Mouse (Mus musculus) midbrain, postnatal 0 days (tissue): ENCODE data around the gene Eif4e3. TPM values are rescaled to one million over a fixed set of nuclear protein-coding genes. Genes with fewer than 3 reads are reported as not detected.

Source experiments
- ATAC-seq: fragments of 200-750 bp; cut with Nextera tagmentation; 2 replicates; pipeline ENCODE4 v1.8.0; 2017; ENCODE audit warnings: moderate number of reproducible peaks, mild to moderate bottlenecking, moderate TSS enrichment, moderate library complexity; ENCODE audit not compliant: low FRiP score
- DNase-seq: peaks from one replicate; pipeline ENCODE4 v3.0.0-alpha.2; 2015; ENCODE audit warnings: low spot score
- H3K27ac ChIP-seq: fragments of 300-500 bp; sonication (generic); 2 replicates; pipeline ENCODE4 v1.5.1; 2014; ENCODE audit warnings: low read depth, mild to moderate bottlenecking, low read length, mixed read lengths
- H3K27me3 ChIP-seq: fragments of 300-500 bp; sonication (generic); 2 replicates; pipeline ENCODE4 v1.6.1; 2014; ENCODE audit warnings: low read length, control low read depth, mixed read lengths; ENCODE audit not compliant: insufficient read depth
- H3K36me3 ChIP-seq: fragments of 300-500 bp; sonication (generic); 2 replicates; pipeline ENCODE4 v1.6.1; 2014; ENCODE audit warnings: low read length, control low read depth, mixed read lengths; ENCODE audit not compliant: insufficient read depth
- H3K4me1 ChIP-seq: fragments of 300-500 bp; sonication (generic); 2 replicates; pipeline ENCODE4 v1.6.1; 2014; ENCODE audit warnings: mild to moderate bottlenecking, control low read depth, antibody characterized with exemption, low read length, mixed read lengths; ENCODE audit not compliant: insufficient read depth
- H3K4me2 ChIP-seq: fragments of 300-500 bp; sonication (generic); 2 replicates; pipeline ENCODE4 v1.6.1; 2014; ENCODE audit warnings: low read depth, mild to moderate bottlenecking, low read length, mixed read lengths; ENCODE audit not compliant: poor library complexity, severe bottlenecking
- H3K4me3 ChIP-seq: fragments of 300-500 bp; sonication (generic); 2 replicates; pipeline ENCODE4 v1.5.1; 2014; ENCODE audit warnings: low read depth, mild to moderate bottlenecking, low read length, moderate library complexity
- H3K9ac ChIP-seq: fragments of 300-500 bp; sonication (generic); replicated peaks from 2 replicates; pipeline ENCODE4 v1.6.1; 2014; ENCODE audit warnings: mild to moderate bottlenecking, low read length, moderate library complexity, mixed read lengths; ENCODE audit not compliant: poor library complexity, severe bottlenecking
- H3K9me3 ChIP-seq: fragments of 300-500 bp; sonication (generic); 2 replicates; pipeline ENCODE4 v1.6.1; 2016; ENCODE audit warnings: low read length, control low read depth
- CTCF ChIP-seq: IDR thresholded peaks from 2 replicates; pipeline ENCODE4 v1.5.1; 2016; ENCODE audit warnings: antibody characterized with exemption, mild to moderate bottlenecking
- WGBS: fragments of 180-500 bp; shearing (Covaris S2); extraction: QIAGEN DNeasy Blood & Tissue Kit; methylation state at CpG from one replicate; pipeline ENCODE4 v1.1.7; 2014; 5-methylcytosine and 5-hydroxymethylcytosine counted together
- polyA plus RNA-seq: library from polyadenylated mRNA; unstranded; fragments of >200 nt; fragmentation: Nextera tagmentation; extraction: Ambion mirVana; gene quantifications from 2 replicates; pipeline ENCODE4 v1.2.1, GENCODE M21; 2015
- total RNA-seq: library from RNA; depleted of rRNA; stranded (reverse); fragments of >200 nt; gene quantifications from 2 replicates; pipeline ENCODE4 v1.2.3, GENCODE M21; 2014

Eif4e3 gene
- total and polyA plus RNA-seq, 2 experiments from 2014 or later: 5.5 to 10.6 TPM

- WGBS: 64% methylated on average over 7 of the region's 7 CpGs
- H3K9me3 ChIP-seq: no peaks in the 10 kb centered on the region
- no peak for TF ChIP-seq CTCF
- no peak for DNase-seq
- H3K4me2 ChIP-seq: no peak overlapping the region
- H3K36me3 ChIP-seq: no peaks in the 10 kb centered on the region
- no peaks in the 10 kb centered on the region for H3K27me3 ChIP-seq
- ATAC-seq: no peak
- peaks cover 2% of the 10 kb centered on the region; the same call in 1 of the 2 replicates for H3K4me1 ChIP-seq
- H3K27ac ChIP-seq: no peak overlapping the region
- no peak overlapping the region for H3K4me3 ChIP-seq
- no peak overlapping the region for H3K9ac ChIP-seq
These were observed 48.7 kb downstream of the Eif4e3 start for GRCm38 (mm10) chr6:99617867-99618266.

GRCm38 (mm10) chr6:99617415-99617814 is 49.2 kb downstream of the Eif4e3 start:
- no peak for DNase-seq
- Histone ChIP-seq H3K9me3 (no peaks in the 10 kb centered on the region), H3K9ac (no peak overlapping the region), H3K27me3 (no peaks in the 10 kb centered on the region), H3K4me1 (peaks cover 2% of the 10 kb centered on the region; the same call in 1 of the 2 replicates), H3K36me3 (no peaks in the 10 kb centered on the region), H3K27ac (no peak overlapping the region), H3K4me3 (no peak overlapping the region), H3K4me2 (no peak overlapping the region)
- ATAC-seq: no peak
- 75% methylated on average over 1 of the region's 1 CpGs for WGBS
- no peak for TF ChIP-seq CTCF

- Histone ChIP-seq H3K9me3 (no peaks in the 10 kb centered on the region), H3K36me3 (no peaks in the 10 kb centered on the region), H3K9ac (no peak overlapping the region), H3K4me1 (peaks cover 2% of the 10 kb centered on the region; the same call in 1 of the 2 replicates), H3K27ac (no peak overlapping the region), H3K4me3 (no peak overlapping the region), H3K4me2 (no peak overlapping the region), H3K27me3 (no peaks in the 10 kb centered on the region)
- TF ChIP-seq CTCF: no peak
- DNase-seq: peak; percentile 48
- no peak for ATAC-seq
- 21% methylated on average over 10 of the region's 10 CpGs for WGBS
These were observed 51.3 kb downstream of the Eif4e3 start for GRCm38 (mm10) chr6:99615272-99615751.

- Histone ChIP-seq H3K27ac (no peak overlapping the region), H3K27me3 (no peaks in the 10 kb centered on the region), H3K9ac (no peak overlapping the region), H3K9me3 (no peaks in the 10 kb centered on the region), H3K36me3 (no peaks in the 10 kb centered on the region), H3K4me1 (peaks cover 2% of the 10 kb centered on the region; the same call in 1 of the 2 replicates), H3K4me2 (no peak overlapping the region), H3K4me3 (no peak overlapping the region)
- no peak for TF ChIP-seq CTCF
- DNase-seq: no peak
- WGBS: 56% methylated on average over 17 of the region's 17 CpGs
- no peak for ATAC-seq
These were observed 51.9 kb downstream of the Eif4e3 start for GRCm38 (mm10) chr6:99614566-99615271.

GRCm38 (mm10) chr6:99611866-99612265 is 54.7 kb downstream of the Eif4e3 start:
- Histone ChIP-seq H3K4me2 (no peak overlapping the region), H3K9me3 (no peaks in the 10 kb centered on the region), H3K27me3 (no peaks in the 10 kb centered on the region), H3K36me3 (no peaks in the 10 kb centered on the region), H3K4me3 (no peak overlapping the region), H3K9ac (no peak overlapping the region), H3K4me1 (peaks cover 2% of the 10 kb centered on the region; the same call in 1 of the 2 replicates), H3K27ac (no peak overlapping the region)
- peak; percentile 42 for TF ChIP-seq CTCF
- 63% methylated on average over 6 of the region's 6 CpGs for WGBS
- no peak for DNase-seq
- ATAC-seq: no peak
